Mouse (Mus musculus): ENCODE measurements around the gene Syce3.
A peak's percentile ranks its signal among the peaks of the same experiment; 100 is the strongest.

Gene Syce3

GRCm38 (mm10) chr15:89373027-89373761, 37.1 kb downstream of the Syce3 start:
- DNase-seq (ENCODE audit: low spot score in 2 of 2), result peak; percentile 83 to 90

- DNase-seq (ENCODE audit: low spot score in 2 of 2), result no peak
These were observed 37.8 kb downstream of the Syce3 start for GRCm38 (mm10) chr15:89372536-89372935.

GRCm38 (mm10) chr15:89372068-89372467, 38.2 kb downstream of the Syce3 start:
- no peak for DNase-seq (ENCODE audit: low spot score in 2 of 2)

GRCm38 (mm10) chr15:89365141-89365551, 45.2 kb downstream of the Syce3 start:
- no peak for DNase-seq (ENCODE audit: low spot score in 2 of 2)

GRCm38 (mm10) chr15:89363051-89363450, 47.3 kb downstream of the Syce3 start:
- DNase-seq (ENCODE audit: low spot score in 2 of 2), result no peak

- no peak for DNase-seq (ENCODE audit: low spot score in 2 of 2)
These were observed 51.5 kb downstream of the Syce3 start for GRCm38 (mm10) chr15:89358784-89359183.

GRCm38 (mm10) chr15:89356372-89356771, 53.9 kb downstream of the Syce3 start:
- peak in 1 of 2 experiments; percentile 45 for DNase-seq (ENCODE audit: low spot score in 2 of 2)

GRCm38 (mm10) chr15:89355241-89356187, 54.8 kb downstream of the Syce3 start, which contains the start of the genes Lmf2 and Ncaph2:
Gene Lmf2, minus strand, starts transcription at chr15:89355659.
Gene Ncaph2, plus strand, starts transcription at chr15:89355719.
- DNase-seq (ENCODE audit: low spot score in 2 of 2), result peak; percentile 95

GRCm38 (mm10) chr15:89354455-89354854, 55.8 kb downstream of the Syce3 start:
- DNase-seq (ENCODE audit: low spot score in 2 of 2), result no peak

- DNase-seq (ENCODE audit: low spot score in 2 of 2), result no peak
These were observed 56.5 kb downstream of the Syce3 start for GRCm38 (mm10) chr15:89353837-89354236.

- DNase-seq (ENCODE audit: low spot score in 2 of 2), result no peak
These were observed 57.5 kb downstream of the Syce3 start for GRCm38 (mm10) chr15:89352795-89353194.

GRCm38 (mm10) chr15:89352054-89352453, 58.2 kb downstream of the Syce3 start:
- DNase-seq (ENCODE audit: low spot score in 2 of 2), result no peak

GRCm38 (mm10) chr15:89351302-89351701, 59.0 kb downstream of the Syce3 start:
- no peak for DNase-seq (ENCODE audit: low spot score in 2 of 2)

GRCm38 (mm10) chr15:89350447-89350846, 59.9 kb downstream of the Syce3 start:
- DNase-seq (ENCODE audit: low spot score in 2 of 2), result no peak

- no peak for DNase-seq (ENCODE audit: low spot score in 2 of 2)
These were observed 67.0 kb downstream of the Syce3 start for GRCm38 (mm10) chr15:89343325-89343724.

GRCm38 (mm10) chr15:89341678-89342077, 68.6 kb downstream of the Syce3 start:
- no peak for DNase-seq (ENCODE audit: low spot score in 2 of 2)

Data from natural killer cell, adult 2 months (primary cell).